Mouse (Mus musculus): ENCODE measurements around the gene Znrf2. TPM values are rescaled to one million over a fixed set of nuclear protein-coding genes. Genes with fewer than 3 reads are reported as not detected.

Znrf2 gene
- polyA plus RNA-seq, 1 experiment from 2014 or later: 3.0 TPM

- ATAC-seq (replicated peaks; ENCODE audit: low FRiP score): no peak
- no peaks in the 10 kb centered on the region for H3K9me3 ChIP-seq (ENCODE audit: control insufficient read depth, low read length)
- H3K4me1 ChIP-seq (replicated peaks; ENCODE audit: control insufficient read depth, insufficient read depth, low read length): no peaks in the 10 kb centered on the region
- WGBS: 61% methylated on average over 4 of the region's 4 CpGs
- DNase-seq (ENCODE audit: low spot score): no peak
- no peaks in the 10 kb centered on the region for H3K27me3 ChIP-seq (ENCODE audit: control insufficient read depth, insufficient read depth, low read length)
- H3K4me2 ChIP-seq (ENCODE audit: low read depth, low read length, severe bottlenecking): no peak overlapping the region
- H3K27ac ChIP-seq (ENCODE audit: low read depth, low read length): no peak overlapping the region
- no peak overlapping the region for H3K9ac ChIP-seq (ENCODE audit: low read length)
- H3K4me3 ChIP-seq (ENCODE audit: low read depth, low read length): no peak overlapping the region
- no peaks in the 10 kb centered on the region for H3K36me3 ChIP-seq (ENCODE audit: control insufficient read depth, insufficient read depth, low read length)
These were observed 50.7 kb downstream of the Znrf2 start for GRCm38 (mm10) chr6:54867411-54867745.

- no peak overlapping the region for H3K9ac ChIP-seq (ENCODE audit: low read length)
- no peak for ATAC-seq (replicated peaks; ENCODE audit: low FRiP score)
These were observed 56.3 kb downstream of the Znrf2 start for GRCm38 (mm10) chr6:54873029-54873428.

DNA sequence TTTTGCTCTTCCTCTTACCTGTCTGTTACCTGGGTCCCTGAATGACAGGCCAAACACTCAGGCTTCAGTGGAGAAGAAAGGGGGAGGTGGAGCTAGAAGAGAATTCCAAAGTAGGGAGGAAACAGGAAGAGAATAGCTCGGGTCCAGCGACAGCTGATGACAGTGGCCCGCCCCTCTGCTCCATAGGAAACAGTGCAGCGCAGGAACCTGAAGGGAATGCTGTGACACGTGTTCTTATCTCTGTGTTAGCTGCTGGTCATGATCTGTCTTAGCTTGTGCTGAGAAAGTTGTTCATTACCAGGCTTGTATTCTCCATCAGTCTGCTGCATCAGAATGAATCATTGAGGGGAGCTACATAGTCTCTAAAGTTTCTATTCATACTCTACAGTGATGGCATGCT, 60.1 kb downstream of the Znrf2 start:
- Histone ChIP-seq H3K36me3 (ENCODE audit: control insufficient read depth, insufficient read depth, low read length) (no peaks in the 10 kb centered on the region), H3K9me3 (ENCODE audit: control insufficient read depth, low read length) (no peaks in the 10 kb centered on the region), H3K4me1 (replicated peaks; ENCODE audit: control insufficient read depth, insufficient read depth, low read length) (no peaks in the 10 kb centered on the region), H3K4me3 (ENCODE audit: low read depth, low read length) (no peak overlapping the region), H3K4me2 (ENCODE audit: low read depth, low read length, severe bottlenecking) (no peak overlapping the region), H3K9ac (ENCODE audit: low read length) (no peak overlapping the region), H3K27ac (ENCODE audit: low read depth, low read length) (no peak overlapping the region), H3K27me3 (ENCODE audit: control insufficient read depth, insufficient read depth, low read length) (no peaks in the 10 kb centered on the region)
- no peak for ATAC-seq (replicated peaks; ENCODE audit: low FRiP score)
- 56% methylated on average over 5 of the region's 5 CpGs for WGBS
- no peak for DNase-seq (ENCODE audit: low spot score)

More at GRCm38 (mm10) chr6:54873029-54873428, 56.3 kb downstream of the Znrf2 start:
- H3K4me2 ChIP-seq (ENCODE audit: low read depth, low read length, severe bottlenecking): no peak overlapping the region
- no peaks in the 10 kb centered on the region for H3K27me3 ChIP-seq (ENCODE audit: control insufficient read depth, insufficient read depth, low read length)
- no peak for DNase-seq (ENCODE audit: low spot score)
- no peaks in the 10 kb centered on the region for H3K36me3 ChIP-seq (ENCODE audit: control insufficient read depth, insufficient read depth, low read length)
- H3K4me1 ChIP-seq (replicated peaks; ENCODE audit: control insufficient read depth, insufficient read depth, low read length): no peaks in the 10 kb centered on the region
- WGBS: 88% methylated on average over 5 of the region's 5 CpGs
- H3K9me3 ChIP-seq (ENCODE audit: control insufficient read depth, low read length): no peaks in the 10 kb centered on the region
- H3K4me3 ChIP-seq (ENCODE audit: low read depth, low read length): no peak overlapping the region
- H3K27ac ChIP-seq (ENCODE audit: low read depth, low read length): no peak overlapping the region

- no peak overlapping the region for H3K27ac ChIP-seq (ENCODE audit: low read depth, low read length)
- H3K4me1 ChIP-seq (replicated peaks; ENCODE audit: control insufficient read depth, insufficient read depth, low read length): no peaks in the 10 kb centered on the region
- no peaks in the 10 kb centered on the region for H3K27me3 ChIP-seq (ENCODE audit: control insufficient read depth, insufficient read depth, low read length)
- H3K9me3 ChIP-seq (ENCODE audit: control insufficient read depth, low read length): no peaks in the 10 kb centered on the region
- DNase-seq (ENCODE audit: low spot score) (no peak), ATAC-seq (replicated peaks; ENCODE audit: low FRiP score) (no peak)
- no peak overlapping the region for H3K9ac ChIP-seq (ENCODE audit: low read length)
- no peak overlapping the region for H3K4me3 ChIP-seq (ENCODE audit: low read depth, low read length)
- WGBS: 91% methylated on average over 3 of the region's 3 CpGs
- H3K36me3 ChIP-seq (ENCODE audit: control insufficient read depth, insufficient read depth, low read length): no peaks in the 10 kb centered on the region
- H3K4me2 ChIP-seq (ENCODE audit: low read depth, low read length, severe bottlenecking): no peak overlapping the region
These were observed 60.9 kb downstream of the Znrf2 start for GRCm38 (mm10) chr6:54877651-54878050.

- Histone ChIP-seq H3K4me3 (ENCODE audit: low read depth, low read length) (no peak overlapping the region), H3K4me1 (replicated peaks; ENCODE audit: control insufficient read depth, insufficient read depth, low read length) (no peaks in the 10 kb centered on the region), H3K27ac (ENCODE audit: low read depth, low read length) (no peak overlapping the region), H3K4me2 (ENCODE audit: low read depth, low read length, severe bottlenecking) (no peak overlapping the region), H3K9me3 (ENCODE audit: control insufficient read depth, low read length) (no peaks in the 10 kb centered on the region), H3K27me3 (ENCODE audit: control insufficient read depth, insufficient read depth, low read length) (no peaks in the 10 kb centered on the region), H3K36me3 (ENCODE audit: control insufficient read depth, insufficient read depth, low read length) (no peaks in the 10 kb centered on the region), H3K9ac (ENCODE audit: low read length) (no peak overlapping the region)
- DNase-seq (ENCODE audit: low spot score): no peak
- ATAC-seq (replicated peaks; ENCODE audit: low FRiP score): no peak
These were observed 61.8 kb downstream of the Znrf2 start for GRCm38 (mm10) chr6:54878546-54878945.

- DNase-seq (ENCODE audit: low spot score) (no peak), ATAC-seq (replicated peaks; ENCODE audit: low FRiP score) (no peak)
- Histone ChIP-seq H3K36me3 (ENCODE audit: control insufficient read depth, insufficient read depth, low read length) (no peaks in the 10 kb centered on the region), H3K27ac (ENCODE audit: low read depth, low read length) (no peak overlapping the region), H3K4me2 (ENCODE audit: low read depth, low read length, severe bottlenecking) (no peak overlapping the region), H3K27me3 (ENCODE audit: control insufficient read depth, insufficient read depth, low read length) (no peaks in the 10 kb centered on the region), H3K4me1 (replicated peaks; ENCODE audit: control insufficient read depth, insufficient read depth, low read length) (no peaks in the 10 kb centered on the region), H3K4me3 (ENCODE audit: low read depth, low read length) (no peak overlapping the region), H3K9me3 (ENCODE audit: control insufficient read depth, low read length) (no peaks in the 10 kb centered on the region), H3K9ac (ENCODE audit: low read length) (no peak overlapping the region)
- 95% methylated on average over 4 of the region's 4 CpGs for WGBS
These were observed 63.4 kb downstream of the Znrf2 start for GRCm38 (mm10) chr6:54880086-54880485.

GRCm38 (mm10) chr6:54883424-54883823, 66.7 kb downstream of the Znrf2 start:
- no peak for ATAC-seq (replicated peaks; ENCODE audit: low FRiP score)
- Histone ChIP-seq H3K9me3 (ENCODE audit: control insufficient read depth, low read length) (no peaks in the 10 kb centered on the region), H3K36me3 (ENCODE audit: control insufficient read depth, insufficient read depth, low read length) (no peaks in the 10 kb centered on the region), H3K27ac (ENCODE audit: low read depth, low read length) (no peak overlapping the region), H3K4me2 (ENCODE audit: low read depth, low read length, severe bottlenecking) (no peak overlapping the region), H3K4me3 (ENCODE audit: low read depth, low read length) (no peak overlapping the region), H3K9ac (ENCODE audit: low read length) (no peak overlapping the region), H3K27me3 (ENCODE audit: control insufficient read depth, insufficient read depth, low read length) (no peaks in the 10 kb centered on the region), H3K4me1 (replicated peaks; ENCODE audit: control insufficient read depth, insufficient read depth, low read length) (no peaks in the 10 kb centered on the region)
- DNase-seq (ENCODE audit: low spot score): no peak
- 86% methylated on average over 2 of the region's 2 CpGs for WGBS

GRCm38 (mm10) chr6:54886195-54886594, 69.5 kb downstream of the Znrf2 start:
- H3K9me3 ChIP-seq (ENCODE audit: control insufficient read depth, low read length): no peaks in the 10 kb centered on the region
- H3K27me3 ChIP-seq (ENCODE audit: control insufficient read depth, insufficient read depth, low read length): no peaks in the 10 kb centered on the region
- H3K4me1 ChIP-seq (replicated peaks; ENCODE audit: control insufficient read depth, insufficient read depth, low read length): peaks cover 3% of the 10 kb centered on the region; the same call in 1 of the 2 replicates
- H3K4me3 ChIP-seq (ENCODE audit: low read depth, low read length): no peak overlapping the region
- DNase-seq (ENCODE audit: low spot score): no peak
- no peak overlapping the region for H3K27ac ChIP-seq (ENCODE audit: low read depth, low read length)
- ATAC-seq (replicated peaks; ENCODE audit: low FRiP score): no peak
- H3K4me2 ChIP-seq (ENCODE audit: low read depth, low read length, severe bottlenecking): no peak overlapping the region
- 49% methylated on average over 7 of the region's 7 CpGs for WGBS
- no peaks in the 10 kb centered on the region for H3K36me3 ChIP-seq (ENCODE audit: control insufficient read depth, insufficient read depth, low read length)
- no peak overlapping the region for H3K9ac ChIP-seq (ENCODE audit: low read length)

DNA sequence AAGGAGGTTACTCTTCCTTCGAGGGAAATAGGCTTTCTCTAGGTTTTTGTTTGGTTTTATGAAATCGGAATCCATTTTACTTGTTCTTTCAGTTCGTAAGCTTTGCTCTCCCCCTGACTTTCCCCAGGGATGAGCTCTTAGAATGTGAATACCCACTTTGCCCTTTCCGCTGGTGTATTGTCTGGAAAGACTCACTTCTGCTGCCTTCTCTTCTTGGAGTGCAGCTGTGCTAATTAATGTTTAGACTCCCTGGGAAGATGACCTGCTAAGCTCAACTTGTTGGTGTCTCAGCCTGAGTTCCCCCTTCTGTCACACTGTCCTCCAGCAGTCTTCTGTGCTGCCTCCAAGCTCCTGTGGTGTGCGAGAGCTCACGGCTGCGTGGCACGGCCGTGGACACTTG, 73.5 kb downstream of the Znrf2 start:
- ATAC-seq (replicated peaks; ENCODE audit: low FRiP score) (no peak), DNase-seq (ENCODE audit: low spot score) (no peak)
- no peaks in the 10 kb centered on the region for H3K27me3 ChIP-seq (ENCODE audit: control insufficient read depth, insufficient read depth, low read length)
- H3K9ac ChIP-seq (ENCODE audit: low read length): no peak overlapping the region
- 34% methylated on average over 9 of the region's 9 CpGs for WGBS
- H3K4me3 ChIP-seq (ENCODE audit: low read depth, low read length): no peak overlapping the region
- no peak overlapping the region for H3K27ac ChIP-seq (ENCODE audit: low read depth, low read length)
- no peak overlapping the region for H3K4me2 ChIP-seq (ENCODE audit: low read depth, low read length, severe bottlenecking)
- no peaks in the 10 kb centered on the region for H3K36me3 ChIP-seq (ENCODE audit: control insufficient read depth, insufficient read depth, low read length)
- no peaks in the 10 kb centered on the region for H3K9me3 ChIP-seq (ENCODE audit: control insufficient read depth, low read length)
- peaks cover 3% of the 10 kb centered on the region; the same call in 1 of the 2 replicates for H3K4me1 ChIP-seq (replicated peaks; ENCODE audit: control insufficient read depth, insufficient read depth, low read length)
